Mouse (Mus musculus) left cerebral cortex, postnatal 4 days (tissue): ENCODE measurements around the gene Btk. TPM values are rescaled to one million over a fixed set of nuclear protein-coding genes. Genes with fewer than 3 reads are reported as not detected.
"Not testable (repeated sequence)": the region's sequence is repeated elsewhere in the genome, so short reads cannot be mapped to it uniquely, and the experiment has no call there.

Experiments
- DNase-seq: peaks from one replicate; pipeline ENCODE4 v3.0.0-alpha.2; 2022
- intact Hi-C: fragments of 180-260 bp; cut with DNase I; formaldehyde crosslinking; loops from one replicate; pipeline ENCODE4 v1.15.1; 2025
- total RNA-seq, 2 experiments: library from RNA; stranded (reverse); gene quantifications; 2 replicates each; pipeline ENCODE4 v1.2.3; 2021

Gene Btk
- total RNA-seq, 2 experiments from 2014 or later, result 0.40 to 0.89 TPM

DNA sequence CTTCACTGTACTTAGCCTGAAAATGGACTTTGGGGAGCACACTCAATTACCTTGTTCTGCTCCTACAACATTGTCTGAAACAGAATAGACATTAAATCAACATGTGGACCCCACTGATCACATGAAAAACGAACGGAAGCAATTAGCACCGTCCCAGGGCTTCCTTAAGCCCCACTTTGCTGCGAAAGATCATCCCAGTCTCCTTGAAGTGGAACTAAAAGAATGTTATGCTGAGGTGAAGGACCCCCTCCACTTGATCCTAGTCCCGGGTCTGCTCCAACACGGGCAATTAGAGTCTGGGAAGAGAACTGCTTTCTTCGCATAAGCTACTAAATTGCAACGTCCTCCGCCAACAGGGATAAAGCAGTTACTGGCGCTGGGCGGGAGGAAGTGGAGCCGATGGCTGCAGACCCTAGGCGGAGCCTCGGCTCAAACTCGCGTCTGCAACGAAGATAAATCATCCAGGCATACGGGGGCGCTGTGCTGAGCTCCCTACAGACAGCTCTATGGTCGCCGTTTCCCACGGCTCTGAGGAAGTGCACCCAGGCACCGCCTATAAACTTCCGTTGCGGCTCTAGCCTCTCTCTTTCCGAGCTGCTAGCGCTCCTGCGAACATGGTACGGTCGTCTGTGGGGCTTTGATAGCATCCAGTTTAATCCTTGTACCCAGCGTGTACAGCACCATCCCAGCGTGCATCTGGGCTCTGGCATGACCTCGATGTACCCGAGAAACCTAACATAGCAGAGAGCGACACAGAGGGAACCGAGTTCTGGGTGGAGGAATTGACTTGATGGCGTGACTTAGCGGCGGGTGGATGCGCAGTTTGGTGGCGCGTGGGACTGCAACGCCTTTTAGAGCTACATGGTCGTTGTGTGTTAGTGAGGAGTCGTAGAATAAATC, 2.0 kb upstream of the Btk start, which contains the start of gene Rpl36a:
Gene Rpl36a, plus strand, starts transcription at position 552 of the 900 bp plus-strand sequence.
- peak; percentile 91 for DNase-seq
- intact Hi-C loops, result no loop called here

GRCm38 (mm10) chrX:134582270-134582669, 1.1 kb downstream of the Btk start:
- intact Hi-C loops, result no loop called here
- DNase-seq, result no peak

DNA sequence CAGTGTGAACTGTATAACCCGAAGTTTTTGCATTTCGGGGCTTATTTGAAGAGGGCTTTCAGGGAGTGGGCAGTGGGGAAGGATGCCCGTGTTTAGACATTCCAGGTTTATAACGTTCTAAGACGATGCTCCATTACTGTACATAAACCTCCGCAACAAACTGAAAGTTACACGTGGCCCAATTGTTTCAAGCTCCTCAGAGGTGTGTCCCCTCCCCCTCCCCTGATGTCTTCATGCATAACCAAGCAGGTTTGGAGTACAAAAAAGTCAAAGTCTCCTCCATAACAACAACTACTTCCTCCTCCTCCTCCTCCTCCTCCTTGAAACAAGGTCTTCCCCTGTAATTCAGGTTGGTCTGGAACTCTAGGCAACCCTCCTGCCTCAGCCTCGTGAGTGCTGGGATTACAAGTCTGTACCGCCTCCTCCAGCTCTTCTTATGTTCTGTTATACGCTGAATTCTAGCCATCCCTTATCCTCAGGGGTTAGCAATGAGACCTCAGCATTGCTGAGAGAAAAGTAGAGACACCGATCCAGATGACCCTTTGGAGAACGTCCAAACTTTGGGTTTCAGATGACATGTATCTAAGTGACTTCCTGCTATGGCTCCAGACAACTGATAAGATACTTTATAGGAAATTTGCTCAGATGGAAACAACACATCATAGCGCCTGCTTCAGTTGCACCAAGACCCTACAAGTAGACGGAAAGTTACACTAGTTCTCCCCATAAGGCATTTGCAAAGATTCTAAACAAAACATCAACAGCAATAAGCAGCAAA, 2.7 kb downstream of the Btk start:
- intact Hi-C loops, result no loop called here
- DNase-seq, result no peak

DNA sequence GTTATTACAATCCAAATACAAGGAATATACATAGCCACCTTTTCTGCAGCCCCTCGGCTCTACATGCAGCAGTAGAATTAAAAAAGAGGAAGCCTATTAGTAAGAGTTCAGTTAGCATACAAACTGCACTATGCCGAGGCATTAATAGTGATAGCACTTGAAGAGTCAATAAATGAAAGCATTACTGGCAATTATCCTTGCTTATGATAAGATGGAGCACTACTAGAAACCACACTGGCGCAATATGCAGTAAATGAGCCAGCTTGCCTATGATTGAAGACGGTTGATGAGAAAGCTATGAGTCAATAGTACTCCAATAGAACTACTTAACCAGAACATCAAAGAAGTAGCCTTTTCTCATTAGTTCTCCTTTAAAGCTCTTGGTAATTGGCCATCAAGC, 5.5 kb downstream of the Btk start:
- intact Hi-C loops, result no loop called here
- DNase-seq, result no peak

- DNase-seq, result no peak
- intact Hi-C loops, result no loop called here
Measured at GRCm38 (mm10) chrX:134566536-134567222, 16.7 kb downstream of the Btk start.

GRCm38 (mm10) chrX:134564326-134564725, 19.0 kb downstream of the Btk start:
- intact Hi-C loops, result no loop called here
- no peak for DNase-seq

DNA sequence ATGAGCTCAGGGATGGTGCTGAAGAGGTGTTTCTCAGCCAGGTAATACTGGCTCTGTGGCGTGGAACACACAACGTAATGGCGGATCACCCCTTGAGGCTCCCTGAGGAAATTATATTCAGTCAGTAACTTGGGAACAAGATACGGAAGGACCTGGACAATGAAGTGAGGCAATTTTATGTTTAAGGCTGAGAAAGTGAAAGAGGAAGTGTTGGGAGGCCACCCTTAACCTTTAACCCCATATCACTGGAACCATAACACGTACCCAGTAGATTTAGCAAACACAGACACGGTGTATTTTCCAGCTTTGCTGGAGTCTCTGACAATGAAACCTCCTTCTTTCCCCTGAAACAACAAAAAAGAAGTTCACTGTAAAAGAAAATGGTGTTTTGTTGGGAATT, 28.9 kb downstream of the Btk start:
- DNase-seq, result no peak
- intact Hi-C loops, result no loop called here

- intact Hi-C loops, result no loop called here
- no peak for DNase-seq
Measured at GRCm38 (mm10) chrX:134553326-134553725, 30.0 kb downstream of the Btk start.

DNA sequence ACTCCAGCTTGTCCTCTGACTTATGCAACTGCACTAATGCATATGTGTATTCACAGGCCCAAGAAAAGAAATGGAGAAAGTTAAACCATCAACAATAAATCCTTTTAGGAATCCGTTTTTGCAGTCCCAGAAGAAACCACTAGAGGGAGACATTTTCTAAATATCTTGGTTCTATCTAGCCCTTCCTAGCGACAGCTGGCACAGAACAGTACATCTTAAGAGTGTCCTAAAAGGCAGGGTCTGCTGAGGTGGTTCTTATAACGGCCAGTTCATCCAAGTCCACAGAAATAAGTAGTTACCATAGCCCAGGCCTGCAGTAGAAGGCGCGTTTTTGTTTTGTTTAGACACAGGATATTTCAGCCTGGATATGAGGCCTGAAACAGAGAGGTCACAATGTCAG, 32.5 kb downstream of the Btk start:
- no peak for DNase-seq
- intact Hi-C loops, result no loop called here

- intact Hi-C loops, result no loop called here
- DNase-seq, result no peak
Measured at GRCm38 (mm10) chrX:134547330-134547729, 36.0 kb downstream of the Btk start.

DNA sequence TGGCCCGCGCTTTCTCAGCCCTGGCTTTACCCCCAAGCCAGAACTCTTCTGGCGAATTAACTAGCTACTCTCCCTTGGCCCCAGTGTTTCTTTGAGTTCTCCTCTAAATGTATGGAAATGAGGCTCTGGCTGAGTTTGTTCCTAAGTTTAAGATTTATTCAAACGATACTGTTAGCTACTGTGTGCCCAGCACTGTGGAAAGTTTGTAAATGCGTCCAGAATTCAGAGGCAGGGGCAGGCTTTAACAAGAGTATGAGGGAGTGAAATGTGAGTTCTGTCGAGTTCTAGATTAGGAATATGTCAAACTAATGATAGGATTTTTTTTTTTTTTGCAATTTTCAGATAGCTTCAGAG, 41.4 kb downstream of the Btk start:
- DNase-seq, result no peak
- intact Hi-C loops, result no loop called here

DNA sequence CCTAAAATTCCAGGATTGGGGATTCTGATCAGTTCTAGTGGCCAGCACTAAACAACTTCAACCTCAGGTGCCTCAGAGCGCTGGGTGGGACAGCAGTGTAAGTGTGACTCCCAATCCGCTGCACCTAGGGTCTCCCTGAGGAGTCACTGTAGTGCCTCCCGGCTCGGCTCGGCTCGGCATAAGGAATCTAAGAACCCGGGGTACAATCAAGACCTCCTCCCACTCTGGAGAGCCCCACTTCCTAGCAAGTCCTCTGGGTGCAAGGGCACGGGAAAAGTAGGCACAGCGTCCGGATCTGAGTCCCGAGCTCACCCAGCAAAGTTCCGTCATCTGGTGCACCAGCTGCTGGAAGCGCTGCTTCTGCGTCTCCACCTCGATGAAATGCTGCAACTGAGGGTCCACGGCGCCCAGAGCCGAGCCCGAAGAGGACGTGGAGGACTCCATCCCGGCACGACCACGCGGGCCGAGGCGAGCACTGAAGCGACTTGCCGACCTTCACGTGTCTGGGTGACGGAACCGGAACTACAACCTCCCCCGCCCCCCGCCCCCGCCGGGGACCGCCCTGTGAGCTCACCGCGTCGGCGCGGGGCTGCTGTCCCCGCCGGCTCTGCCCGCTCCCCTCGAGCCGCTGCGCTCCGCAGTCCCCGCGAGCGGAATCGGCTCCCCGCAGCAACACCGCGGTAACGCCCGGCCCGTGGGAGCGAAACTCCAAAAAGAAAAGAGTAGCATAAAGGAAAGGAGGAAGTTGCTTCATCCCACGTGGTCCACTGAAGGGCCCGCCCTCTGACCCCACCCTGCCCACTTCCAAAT, 42.0 kb downstream of the Btk start, which contains the start of gene Timm8a1:
Gene Timm8a1, minus strand, starts transcription at position 721 of the 810 bp plus-strand sequence.
- intact Hi-C loops, result no loop called here

GRCm38 (mm10) chrX:134540414-134541135, 42.8 kb downstream of the Btk start:
- peak; percentile 2 for DNase-seq
- intact Hi-C loops, result no loop called here

More for the DNA sequence above, 42.0 kb downstream of the Btk start, which contains the start of gene Timm8a1:
- peak; percentile 70 for DNase-seq

DNA sequence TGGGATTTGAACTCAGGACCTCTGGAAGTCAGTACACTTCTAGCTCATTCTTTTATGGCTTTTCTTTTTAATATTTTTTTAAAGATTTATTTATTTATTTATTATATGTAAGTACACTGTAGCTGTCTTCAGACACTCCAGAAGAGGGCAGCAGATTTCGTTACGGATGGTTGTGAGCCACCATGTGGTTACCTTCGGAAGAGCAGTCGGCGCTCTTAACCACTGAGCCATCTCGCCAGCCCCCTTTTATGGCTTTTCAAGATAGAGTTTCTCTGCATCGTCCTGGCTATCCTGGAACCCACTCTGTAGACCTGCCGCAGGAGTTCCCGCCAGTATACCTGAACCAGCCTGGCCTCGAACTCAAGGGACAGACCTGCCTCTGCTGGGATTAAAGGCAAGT, 43.6 kb downstream of the Btk start:
- intact Hi-C loops, DNase-seq: not testable (repeated sequence)

DNA sequence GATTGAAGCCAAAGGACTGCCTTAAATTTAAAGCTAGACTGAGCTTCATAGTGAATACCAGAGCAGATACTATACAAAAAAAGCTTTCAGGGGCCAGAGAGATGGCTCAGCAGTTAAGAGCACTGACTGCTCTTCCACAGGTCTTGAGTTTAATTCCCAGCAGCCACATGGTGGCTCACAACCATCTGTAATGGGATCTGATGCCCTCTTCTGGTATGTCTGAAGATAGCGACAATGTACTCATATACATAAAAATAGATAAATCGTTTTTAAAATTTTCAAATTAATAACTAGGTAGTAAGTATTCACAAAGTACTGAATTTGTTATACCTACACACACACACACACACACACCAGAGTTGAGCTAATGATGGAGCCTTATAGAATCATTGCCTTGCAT, 50.0 kb downstream of the Btk start:
- no peak for DNase-seq
- intact Hi-C loops, result no loop called here

GRCm38 (mm10) chrX:134525260-134525659, 58.1 kb downstream of the Btk start:
- DNase-seq, result no peak
- intact Hi-C loops, result no loop called here

DNA sequence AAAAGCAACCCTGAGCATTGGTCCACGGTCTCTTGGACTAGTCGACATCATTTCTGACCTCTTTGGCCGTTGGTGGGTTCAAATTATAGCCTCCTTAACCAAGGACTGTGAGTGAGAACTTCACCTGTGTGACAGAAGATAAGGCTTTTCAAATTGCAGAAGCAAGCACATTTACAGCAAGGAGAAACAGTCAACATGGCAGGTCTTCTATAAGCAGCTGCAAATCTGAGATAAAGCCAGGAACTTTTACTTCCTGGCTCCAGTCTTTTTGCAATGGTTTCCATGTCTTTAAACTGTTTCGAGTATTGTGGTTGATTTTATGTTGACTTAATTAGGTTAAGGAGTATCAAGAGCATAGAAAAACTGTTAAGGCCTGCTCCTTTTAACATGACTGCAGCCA, 59.6 kb downstream of the Btk start:
- DNase-seq, result no peak
- intact Hi-C loops, result no loop called here

DNA sequence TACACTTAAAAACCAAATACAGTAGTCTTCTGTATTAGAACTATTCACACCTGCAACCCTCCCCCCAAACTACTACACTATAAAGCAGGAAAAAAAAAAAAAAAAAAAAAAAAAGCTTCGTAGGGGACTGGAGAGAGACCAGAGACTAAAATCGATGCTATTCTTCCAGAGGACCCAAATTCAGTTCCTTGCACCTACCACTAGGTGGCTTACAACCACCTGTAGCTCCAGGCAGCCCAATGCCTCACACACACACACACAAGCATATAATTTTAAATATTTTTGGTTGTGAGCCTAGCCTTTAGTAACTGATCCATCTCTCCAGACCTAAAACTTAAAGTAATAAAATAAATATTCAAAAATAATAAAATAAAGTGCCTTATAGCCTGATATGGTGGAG, 73.9 kb downstream of the Btk start:
- intact Hi-C loops, result no loop called here
- no peak for DNase-seq

DNA sequence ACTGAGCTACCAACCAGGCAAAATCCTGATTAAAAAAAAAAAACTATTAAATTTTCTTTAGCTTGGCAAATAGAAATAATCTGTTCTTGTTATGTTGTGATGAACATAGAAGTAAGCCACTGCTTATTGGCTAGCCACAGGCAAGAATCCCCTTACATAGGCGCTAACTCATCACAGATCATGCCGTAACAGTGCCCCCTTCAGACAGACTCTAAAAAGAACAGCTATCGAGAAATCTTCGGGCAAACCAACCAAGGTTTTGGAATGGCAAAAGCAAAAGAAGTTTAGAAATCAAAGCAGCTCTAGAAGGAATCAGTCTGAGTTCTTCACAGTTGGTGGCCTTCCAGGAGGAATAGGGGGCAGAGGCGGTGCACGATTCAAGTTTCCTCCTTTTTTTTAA, 75.4 kb downstream of the Btk start:
- no peak for DNase-seq
- intact Hi-C loops, result no loop called here

GRCm38 (mm10) chrX:134500651-134501050, 82.7 kb downstream of the Btk start:
- no peak for DNase-seq
- intact Hi-C loops, result no loop called here
